Mouse (Mus musculus): Measurements from ENCODE around the gene Gm20479.
A peak's percentile ranks its signal among the peaks of the same experiment; 100 is the strongest.

Gm20479 gene

DNA sequence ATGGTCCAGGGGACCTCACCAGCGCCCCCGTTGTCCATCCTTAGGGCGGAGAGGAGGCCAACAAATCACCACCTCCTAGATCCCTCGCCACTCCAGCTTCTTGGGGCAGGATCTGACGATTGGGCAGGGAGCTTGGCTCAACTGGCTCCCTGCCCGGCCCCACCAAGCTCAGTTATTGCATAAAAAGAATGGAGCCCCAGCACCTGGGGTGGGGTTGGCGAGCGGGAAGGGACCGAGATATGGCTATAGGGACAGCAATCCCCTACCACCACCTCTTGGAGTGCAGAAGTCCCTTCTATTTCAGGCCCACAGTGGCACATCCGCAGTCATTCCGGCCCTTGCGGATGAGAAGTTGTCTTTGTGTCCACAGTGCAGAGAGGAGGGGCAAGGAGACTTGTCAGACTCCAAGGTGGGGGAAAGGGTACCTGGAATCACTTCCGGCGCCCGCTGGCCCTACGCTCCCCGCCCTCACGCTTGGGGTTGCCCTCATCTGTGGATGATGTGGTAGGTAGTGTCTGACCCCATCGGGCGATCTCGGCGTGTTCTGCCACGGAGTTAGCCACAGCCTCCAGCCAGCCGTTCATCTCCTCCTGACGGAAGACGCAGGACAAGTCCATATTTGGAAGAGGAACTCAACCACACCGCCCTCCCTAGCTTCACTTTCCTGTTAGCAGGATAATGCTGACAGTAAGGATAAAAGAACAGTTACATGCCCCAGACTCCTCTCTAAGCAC, at the start of gene Gm20479:
Gm20479 (minus strand) TSS at position 559 of the 734 bp plus-strand sequence.
- peak; percentile 31 for DNase-seq

DNA sequence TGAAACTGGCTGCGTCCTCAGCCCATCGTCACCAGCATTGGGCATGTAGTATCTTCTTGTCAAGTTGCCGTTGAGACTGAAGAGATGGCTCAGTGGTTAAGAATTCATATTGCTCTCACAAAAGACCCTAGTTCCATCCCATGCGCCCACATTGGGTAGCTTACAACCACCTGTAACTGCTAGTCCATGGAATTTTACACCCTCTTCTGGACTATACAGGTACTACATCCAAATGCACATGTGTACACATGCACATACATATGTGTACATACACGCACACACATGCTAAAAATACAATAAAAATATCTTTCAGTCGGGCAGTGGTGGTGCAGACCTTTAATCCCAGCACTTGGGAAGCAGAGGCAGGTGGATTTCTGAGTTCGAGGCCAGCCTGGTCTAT, 49.3 kb upstream of the Gm20479 start:
- no peak for DNase-seq

DNA sequence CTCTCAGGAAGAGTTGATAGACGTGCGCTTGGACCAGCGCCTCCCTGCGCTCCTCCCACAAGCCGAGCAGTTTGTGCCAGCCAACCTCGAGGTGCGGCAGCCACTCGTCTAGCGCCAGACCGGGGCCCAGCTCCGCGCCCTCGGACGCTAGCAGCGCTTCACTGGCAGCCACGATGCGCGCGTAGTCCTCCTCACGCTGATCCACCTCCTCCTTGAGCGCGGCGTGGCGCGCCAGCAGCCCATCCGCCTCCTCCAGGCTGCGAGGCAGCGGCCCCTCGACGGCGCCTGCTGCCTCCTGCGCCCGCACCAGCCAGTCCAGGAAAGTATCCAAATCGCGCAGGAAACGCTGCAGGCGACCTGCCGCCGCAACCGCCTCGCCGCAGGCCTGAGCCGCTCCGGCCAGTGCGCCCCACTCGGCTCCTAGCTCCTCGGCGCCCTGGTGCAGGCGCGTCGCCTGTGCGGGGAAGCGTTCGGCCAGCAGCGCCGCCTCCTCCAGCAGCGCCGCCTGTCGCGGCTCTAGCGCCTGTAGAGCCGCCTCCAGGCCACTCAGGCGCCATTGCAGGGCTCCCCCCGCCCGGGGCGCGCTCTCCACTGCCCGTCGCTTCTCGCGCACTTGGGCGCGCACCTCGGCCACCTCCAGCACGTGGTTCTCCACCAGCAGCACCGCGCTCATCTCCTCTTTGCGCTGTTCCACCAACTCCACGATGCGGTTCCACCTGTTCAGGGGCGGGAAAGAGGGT, 47.2 kb upstream of the Gm20479 start:
- no peak for DNase-seq

DNA sequence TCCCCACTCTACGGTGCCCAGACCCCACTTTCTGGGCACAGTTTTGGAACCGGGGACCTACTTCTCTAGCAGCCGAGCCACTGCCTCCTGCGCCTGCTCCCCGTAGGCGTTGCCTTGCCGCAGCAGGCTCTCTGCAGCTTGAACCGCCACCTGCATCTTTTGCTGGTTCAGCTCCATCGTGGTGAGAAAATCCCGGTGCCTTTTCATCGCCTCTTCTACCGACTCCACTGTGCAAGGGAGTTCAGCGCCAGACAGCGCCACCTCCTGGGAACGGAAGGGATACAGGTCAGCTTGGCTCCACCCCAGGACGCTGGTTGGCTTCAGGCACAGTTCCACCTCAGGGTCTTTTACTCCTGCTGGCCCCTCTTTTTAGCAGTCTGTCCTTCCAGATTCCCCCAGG, 45.5 kb upstream of the Gm20479 start:
- peak; percentile 68 for DNase-seq

DNA sequence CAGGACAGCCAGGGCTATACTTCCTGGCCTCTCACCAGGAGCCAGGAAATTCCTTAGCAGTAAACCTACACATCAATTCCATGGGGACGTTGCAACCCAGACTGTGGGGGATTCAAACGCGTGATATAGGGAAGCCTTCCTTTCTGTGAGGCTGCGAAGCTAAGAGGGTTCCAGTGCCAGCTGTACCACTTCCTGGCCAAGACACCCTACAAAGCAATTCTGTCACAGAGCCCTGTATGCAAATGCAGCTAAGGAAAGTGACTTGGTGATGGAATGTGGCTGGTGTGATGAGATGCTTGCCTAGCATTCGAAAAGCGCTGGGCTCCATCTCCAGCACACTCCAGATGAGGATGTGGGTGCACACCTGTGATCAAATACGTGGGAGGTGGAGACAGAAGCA, 43.3 kb upstream of the Gm20479 start:
- DNase-seq: no peak

- DNase-seq: peak; percentile 18
These were observed 40.1 kb upstream of the Gm20479 start for GRCm38 (mm10) chr7:27397048-27397949.

- DNase-seq: no peak
These were observed 39.2 kb upstream of the Gm20479 start for GRCm38 (mm10) chr7:27396184-27397047.

- no peak for DNase-seq
These were observed 38.4 kb upstream of the Gm20479 start for GRCm38 (mm10) chr7:27395521-27396183.

GRCm38 (mm10) chr7:27391416-27391815, 34.2 kb upstream of the Gm20479 start:
- DNase-seq: no peak

DNA sequence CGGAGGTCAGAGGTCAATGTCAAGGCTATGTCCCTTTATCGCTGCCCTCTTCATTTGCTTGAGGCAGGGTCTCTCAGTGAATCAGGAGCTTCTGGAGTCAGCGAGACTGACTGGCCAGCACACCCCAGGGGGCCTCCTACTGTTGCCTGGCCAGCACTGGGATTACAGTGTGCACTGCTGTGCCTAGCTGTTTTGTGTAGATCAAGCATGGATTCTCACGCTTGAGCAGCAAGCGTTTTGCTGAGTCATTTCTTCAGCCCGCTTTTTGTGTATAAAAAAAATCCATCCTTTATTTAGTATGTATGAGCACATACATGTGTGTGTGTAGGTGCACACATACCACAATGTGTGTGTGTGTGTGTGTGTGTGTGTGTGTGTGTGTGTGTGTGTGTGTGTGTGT, 32.0 kb upstream of the Gm20479 start:
- DNase-seq: no peak

DNA sequence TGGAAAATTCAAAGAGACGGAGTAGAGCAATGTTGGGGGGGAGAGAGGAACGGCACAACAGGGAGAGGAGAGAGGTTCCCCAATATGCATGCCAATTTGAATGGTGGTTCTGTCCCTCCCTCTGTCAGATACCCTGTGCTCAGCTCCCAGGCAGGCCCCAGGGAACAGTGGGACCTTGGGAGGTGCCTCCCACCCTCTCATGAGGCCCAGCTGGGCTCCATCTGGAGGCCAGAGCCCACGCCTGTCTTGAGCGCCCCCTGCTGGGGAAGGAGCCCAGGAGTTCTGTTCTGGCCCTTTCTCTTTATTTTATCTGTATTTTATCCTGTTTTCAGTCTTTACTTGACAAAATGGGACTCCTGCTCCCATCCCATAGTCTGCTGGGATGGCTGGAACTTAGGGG, 27.5 kb upstream of the Gm20479 start:
- DNase-seq: peak; percentile 66

DNA sequence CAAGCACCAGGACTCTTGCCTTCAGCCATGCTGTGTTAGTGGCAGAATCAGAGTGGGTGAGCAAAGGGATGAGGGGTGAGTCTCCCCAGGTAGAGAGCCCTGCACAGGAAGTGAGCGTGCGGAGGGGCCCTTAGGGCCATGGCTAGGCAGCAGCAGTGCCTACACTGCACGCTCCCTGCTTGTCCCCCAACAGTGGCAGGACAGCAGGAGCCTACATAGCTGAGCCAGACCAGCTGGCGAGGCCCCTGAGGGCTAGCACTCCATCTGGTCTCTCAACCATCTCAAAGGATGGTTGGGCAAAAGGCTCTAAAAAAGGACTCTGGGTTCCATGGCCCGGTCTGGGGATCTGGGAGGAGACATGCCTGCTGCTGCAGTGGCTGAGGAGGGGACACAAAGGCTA, 26.9 kb upstream of the Gm20479 start:
- no peak for DNase-seq

- DNase-seq: no peak
These were observed 26.0 kb upstream of the Gm20479 start for GRCm38 (mm10) chr7:27383233-27383632.

DNA sequence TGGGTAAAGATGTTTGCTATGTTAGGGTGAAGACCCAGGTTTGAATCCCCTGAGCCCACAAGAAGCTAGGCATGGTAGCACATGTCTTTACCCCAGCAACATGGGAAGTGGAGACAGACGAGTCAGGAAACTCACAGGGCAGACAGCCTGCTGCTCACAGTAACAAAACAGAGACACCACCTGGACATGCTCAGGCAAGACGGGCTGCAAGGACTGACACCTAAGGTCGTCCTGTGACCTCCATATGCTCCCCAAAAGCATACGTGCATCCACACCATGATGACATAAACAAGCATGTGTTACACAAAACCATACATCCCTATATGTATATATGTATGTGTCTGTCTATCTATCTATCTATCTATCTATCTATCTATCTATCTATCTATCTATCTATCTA, 24.3 kb upstream of the Gm20479 start:
- no peak for DNase-seq

DNA sequence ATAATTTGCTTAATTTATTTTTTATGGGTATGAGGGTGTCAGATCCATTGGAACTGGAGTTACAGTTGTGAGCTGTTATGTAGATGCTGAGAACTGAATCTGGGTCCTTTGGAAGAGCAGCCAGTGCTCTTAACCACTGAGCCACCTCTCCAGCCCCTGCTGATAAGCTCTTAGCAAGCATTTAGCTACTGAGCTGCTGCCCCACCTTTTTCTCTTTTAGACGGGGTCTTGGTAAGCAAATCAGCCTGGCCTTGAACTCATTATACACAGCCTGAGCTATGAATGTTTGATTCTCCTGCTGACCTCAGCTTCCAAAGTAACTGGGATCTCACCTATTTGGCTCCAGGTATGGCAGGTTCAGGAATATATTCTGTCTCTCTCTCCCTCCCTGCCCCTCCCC, 23.8 kb upstream of the Gm20479 start:
- DNase-seq: no peak

DNA sequence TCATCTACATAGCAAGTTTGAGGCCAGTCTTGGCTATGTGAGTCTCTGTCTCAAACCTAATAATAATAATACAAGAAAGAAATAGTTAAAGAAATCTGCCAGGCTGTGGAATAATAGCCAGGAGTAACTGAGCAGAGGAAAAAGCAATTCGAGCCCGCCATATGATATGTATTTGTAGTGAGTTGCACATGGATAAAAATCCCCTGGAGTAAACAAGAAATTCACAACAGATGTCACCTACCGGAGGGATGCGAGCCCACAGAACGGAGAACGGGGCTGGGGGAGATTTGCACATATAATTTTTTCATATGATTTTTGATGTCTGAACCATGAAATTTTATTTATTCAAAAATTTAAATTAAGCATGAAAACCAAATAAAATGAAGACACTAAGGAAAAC, 22.6 kb upstream of the Gm20479 start:
- DNase-seq: no peak

DNA sequence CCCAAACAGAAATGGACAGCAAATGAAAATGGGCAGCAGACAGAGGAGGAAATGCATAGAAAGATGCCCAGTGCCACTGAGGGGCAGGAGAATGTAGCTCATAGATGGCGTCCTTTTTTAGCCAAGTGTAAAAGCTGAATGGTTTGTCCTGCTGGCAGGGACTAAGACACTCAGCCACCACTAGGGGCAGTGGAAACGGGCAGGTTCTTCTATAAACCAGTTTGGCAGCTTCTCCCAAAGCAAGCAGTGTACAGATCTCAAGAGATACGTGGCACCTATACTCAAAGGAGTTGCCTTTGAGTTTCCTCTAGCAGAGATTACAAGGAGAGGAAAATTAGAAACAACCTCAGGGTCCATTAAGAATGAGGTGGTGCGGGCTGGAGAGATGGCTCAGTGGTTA, 21.2 kb upstream of the Gm20479 start:
- no peak for DNase-seq

- no peak for DNase-seq
These were observed 18.1 kb upstream of the Gm20479 start for GRCm38 (mm10) chr7:27375274-27375673.

DNA sequence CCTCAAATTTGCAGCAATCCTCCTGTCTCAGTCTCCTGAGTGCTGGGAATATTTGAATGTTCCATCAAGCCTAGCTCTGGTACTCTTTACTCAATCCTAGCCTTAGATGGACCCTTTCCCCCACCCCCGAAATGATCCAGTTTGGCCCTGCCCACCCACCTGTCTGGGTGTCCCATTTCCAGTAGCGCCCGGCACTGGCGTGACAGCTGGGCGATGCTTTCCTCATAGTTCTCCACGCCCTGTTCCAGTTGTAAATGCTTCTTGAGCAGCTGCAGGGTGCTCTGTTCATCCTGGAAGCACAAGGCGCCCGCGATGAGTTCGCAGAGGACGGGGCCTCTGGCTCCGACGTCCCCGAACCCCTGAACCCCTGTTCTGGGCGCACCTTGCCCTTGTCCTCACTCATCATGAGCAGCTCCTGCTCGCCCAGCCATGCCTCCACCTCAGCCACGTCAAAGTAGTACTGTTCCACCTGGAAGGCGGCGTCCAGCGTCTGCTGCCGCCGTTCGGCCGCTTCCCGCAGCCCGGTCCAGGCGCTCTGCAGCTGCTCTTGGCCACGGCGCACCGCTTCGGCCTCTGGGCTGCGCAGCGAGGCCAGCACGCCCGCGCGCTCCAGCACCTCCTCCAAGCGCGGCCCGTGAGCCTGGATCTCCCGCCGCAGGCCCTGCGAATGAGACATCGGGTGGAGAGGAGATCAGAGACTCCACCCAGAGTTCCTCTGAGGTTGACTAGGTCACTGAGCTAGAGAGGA, 14.7 kb upstream of the Gm20479 start:
- no peak for DNase-seq

- no peak for DNase-seq
These were observed 11.9 kb upstream of the Gm20479 start for GRCm38 (mm10) chr7:27369111-27369510.

GRCm38 (mm10) chr7:27367976-27368375, 10.8 kb upstream of the Gm20479 start:
- DNase-seq: no peak
